Mouse (Mus musculus) CD4-positive helper T cell, adult 2 months (primary cell): ENCODE measurements around the gene Eps8.

ENCODE experiments used
- DNase-seq: peaks from one replicate; pipeline ENCODE4 v3.0.0-alpha.2; 2012; ENCODE audit warnings: low read depth, missing footprints, low spot score

The Eps8 gene

GRCm38 (mm10) chr6:137519529-137520342 is 134.9 kb downstream of the Eps8 start:
- DNase-seq: no peak

- DNase-seq: no peak
These were observed 139.8 kb downstream of the Eps8 start for GRCm38 (mm10) chr6:137514872-137515271.

GRCm38 (mm10) chr6:137512753-137513152 is 141.9 kb downstream of the Eps8 start:
- DNase-seq: no peak

- DNase-seq: no peak
These were observed 145.2 kb downstream of the Eps8 start for GRCm38 (mm10) chr6:137509341-137510045.

GRCm38 (mm10) chr6:137508936-137509335 is 145.7 kb downstream of the Eps8 start:
- no peak for DNase-seq

GRCm38 (mm10) chr6:137506563-137506962 is 148.1 kb downstream of the Eps8 start:
- DNase-seq: no peak

- DNase-seq: no peak
These were observed 149.0 kb downstream of the Eps8 start for GRCm38 (mm10) chr6:137505555-137506227.

- DNase-seq: no peak
These were observed 150.6 kb downstream of the Eps8 start for GRCm38 (mm10) chr6:137504052-137504451.

GRCm38 (mm10) chr6:137503462-137503861 is 151.2 kb downstream of the Eps8 start:
- no peak for DNase-seq

GRCm38 (mm10) chr6:137503009-137503408 is 151.7 kb downstream of the Eps8 start:
- no peak for DNase-seq

GRCm38 (mm10) chr6:137498781-137499180 is 155.9 kb downstream of the Eps8 start:
- no peak for DNase-seq

- DNase-seq: no peak
These were observed 157.4 kb downstream of the Eps8 start for GRCm38 (mm10) chr6:137497208-137497835.

- DNase-seq: no peak
These were observed 158.1 kb downstream of the Eps8 start for GRCm38 (mm10) chr6:137496562-137496961.

GRCm38 (mm10) chr6:137495233-137495632 is 159.4 kb downstream of the Eps8 start:
- no peak for DNase-seq

GRCm38 (mm10) chr6:137494801-137495200 is 159.9 kb downstream of the Eps8 start:
- no peak for DNase-seq

- DNase-seq: no peak
These were observed 160.6 kb downstream of the Eps8 start for GRCm38 (mm10) chr6:137494136-137494475.

GRCm38 (mm10) chr6:137493211-137494135 is 161.2 kb downstream of the Eps8 start:
- DNase-seq: no peak

GRCm38 (mm10) chr6:137492582-137492981 is 162.1 kb downstream of the Eps8 start:
- no peak for DNase-seq

GRCm38 (mm10) chr6:137491659-137492058 is 163.0 kb downstream of the Eps8 start:
- DNase-seq: peak; percentile 36

- DNase-seq: no peak
These were observed 164.6 kb downstream of the Eps8 start for GRCm38 (mm10) chr6:137490115-137490514.

- no peak for DNase-seq
These were observed 167.2 kb downstream of the Eps8 start for GRCm38 (mm10) chr6:137487443-137487842.
